In genomic region chr13:59966535-59967255, GRCm38 (mm10) we compare ENCODE assay signal across 22 mouse cellular contexts.
DNase-seq lines count a peak whose midpoint lies in the region; TF ChIP-seq lines count a peak whose summit lies in the region.
"Had no signal": no experiment of that assay in that cellular context is flagged by ENCODE, and none has a peak within 500 bp of the region (broad histone marks: within the 10 kb centered on the region; RNA-seq: fewer than 3 reads in every experiment).

No protein-coding gene starts in this region.

- TF ChIP-seq CTCF in cerebellum, adult 2 months (IDR thresholded peaks at IDR 0.05; ENCODE audit: borderline replicate concordance, insufficient read depth, low read depth, low read length), result no peak

- no peak overlapping the region for H3K4me3 ChIP-seq in cerebellum, adult 2 months (replicated peaks; ENCODE audit: insufficient read depth, low read depth, low read length)
- H3K4me3 ChIP-seq: embryonic facial prominence, embryonic 10.5 days; forebrain, embryonic 12.5 days; limb, embryonic 12.5 days; liver, embryonic 12.5 days; midbrain, embryonic 10.5 days; neural tube, embryonic 15.5 days had no signal

- H3K27me3 ChIP-seq in cerebellum, adult 2 months (ENCODE audit: control insufficient read depth, insufficient read depth, low read length), result no peaks in the 10 kb centered on the region
- H3K27me3 ChIP-seq: limb, embryonic 12.5 days had no signal

- peak; percentile 39 to 55 for DNase-seq in cerebellum, postnatal 10 days
- DNase-seq in cerebellum, adult 2 months, result no peak
- DNase-seq in kidney, adult 9 months, result peak; percentile 17
- DNase-seq in kidney, adult 11 months, result no peak
- peak; percentile 23 for DNase-seq in right cerebral cortex, postnatal 4 days
- no peak for DNase-seq in right cerebral cortex, postnatal 10 days (ENCODE audit: low spot score in 2 of 2)
- DNase-seq in testis, postnatal 14 days (ENCODE audit: low spot score), result no peak
- DNase-seq in layer of hippocampus, adult 8-10 months (ENCODE audit: low spot score in 2 of 2), result no peak
- DNase-seq: adrenal gland, postnatal 10 days; cerebellum, adult 9-10 months; heart, postnatal 4 days; lung, adult 18-20 months; lung, postnatal 10 days; right cerebral cortex, adult 18-20 months; thymus, postnatal 25 days had no signal

- 63% methylated on average over 17 of the region's 17 CpGs for WGBS in cerebellum, adult 2 months

- H3K4me1 ChIP-seq in cerebellum, adult 2 months (ENCODE audit: control insufficient read depth, insufficient read depth, low read length), result no peaks in the 10 kb centered on the region; the same call in 1 of the 2 replicates
- H3K4me1 ChIP-seq: liver, embryonic 12.5 days had no signal

- no peak overlapping the region for H3K27ac ChIP-seq in cerebellum, adult 2 months (ENCODE audit: insufficient read depth, low read length)
- H3K27ac ChIP-seq: forebrain, embryonic 12.5 days; hindbrain, embryonic 14.5 days; liver, embryonic 12.5 days; midbrain, embryonic 10.5 days; neural tube, embryonic 15.5 days had no signal

- no peak for TF ChIP-seq POLR2A in cerebellum, adult 2 months (IDR thresholded peaks at IDR 0.05; ENCODE audit: borderline replicate concordance, insufficient read depth, low read length)

Comparison
In these comparisons a context has a peak if more than half of its experiments do, and no peak if none do; other contexts are left out.
1. DNase-seq: peak in cerebellum, postnatal 10 days (2 of 2), kidney, adult 9 months (single experiment) and right cerebral cortex, postnatal 4 days (single experiment); none in cerebellum, adult 2 months (0 of 2), kidney, adult 11 months (single experiment), right cerebral cortex, postnatal 10 days (0 of 2), testis, postnatal 14 days (single experiment) and layer of hippocampus, adult 8-10 months (0 of 2).